Mouse (Mus musculus) cerebellum, adult 2 months (tissue): ENCODE measurements at regions not wholly inside any gene's neighbourhood (a gene's known extent, or its start where the extent isn't known, plus 50 kb on each side); places are given as distances from the start of the nearest gene placed in this dataset.

Experiments used
- CTCF ChIP-seq: fragments of 200-500 bp; IDR thresholded peaks from 2 replicates; pipeline ENCODE4 v1.5.1; 2011; ENCODE audit warnings: low read depth, mild to moderate bottlenecking, control low read depth, low read length, moderate library complexity, borderline replicate concordance; ENCODE audit not compliant: insufficient read depth
- POLR2A ChIP-seq: fragments of 200-500 bp; IDR thresholded peaks from 2 replicates; pipeline ENCODE4 v1.6.1; 2011; ENCODE audit warnings: low read length, control low read depth, borderline replicate concordance; ENCODE audit not compliant: insufficient read depth

DNA sequence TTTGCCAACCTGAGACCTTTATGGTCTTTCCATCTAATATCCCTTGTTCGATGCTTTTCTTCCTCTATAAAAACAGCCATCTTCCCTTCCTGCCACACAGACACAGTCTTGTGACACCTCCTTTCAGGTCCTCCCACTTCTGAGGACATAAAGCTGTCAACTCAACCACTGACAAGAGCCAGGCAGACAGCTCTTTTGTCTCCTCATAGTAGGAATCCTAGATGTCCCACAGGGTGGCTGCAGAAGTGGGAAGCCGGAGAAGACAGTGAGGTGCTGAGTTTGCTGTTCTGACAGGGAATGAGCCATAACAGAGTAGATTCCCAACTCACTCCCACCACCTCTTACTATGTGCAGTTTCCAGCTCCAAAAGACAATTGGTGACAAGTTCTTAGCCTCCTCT is 358.4 kb downstream of the Pmp22 start:
- no peak for TF ChIP-seq CTCF
- TF ChIP-seq POLR2A: no peak
